Mouse (Mus musculus): ENCODE results near the gene Chit1. TPM values are rescaled to one million over a fixed set of nuclear protein-coding genes. Genes with fewer than 3 reads are reported as not detected.

Chit1 gene
- polyA plus RNA-seq (2015; fragmentation: Nextera tagmentation; extraction: Ambion mirVana) = 0.26 and 0.62 TPM in 2 replicates

GRCm38 (mm10) chr1:134110979-134111378 lies at the start of gene Chit1:
Gene Chit1, plus strand, starts transcription at chr1:134111242.

GRCm38 (mm10) chr1:134078802-134079476 lies 32.1 kb upstream of the Chit1 start, which contains the start of gene Btg2:
Gene Btg2, minus strand, starts transcription at chr1:134079120.

GRCm38 (mm10) chr1:134182025-134182424 lies 71.0 kb downstream of the Chit1 start, which contains the start of gene Chil1:
Gene Chil1, plus strand, starts transcription at chr1:134182176.

GRCm38 (mm10) chr1:134193126-134193525 lies 82.1 kb downstream of the Chit1 start, which contains the start of gene Mybph:
Gene Mybph, plus strand, starts transcription at chr1:134193448.

Other genes with a start within 250 kb of the Chit1 start
- 2.3 and 3.0 TPM in 2 replicates for gene Optc, start 203.2 kb upstream of the Chit1 start, polyA plus RNA-seq (2015; fragmentation: Nextera tagmentation; extraction: Ambion mirVana)
- gene Prelp, start 189.8 kb upstream of the Chit1 start, polyA plus RNA-seq (2015; fragmentation: Nextera tagmentation; extraction: Ambion mirVana) = 6.6 and 10.0 TPM in 2 replicates
- 15.7 and 28.9 TPM in 2 replicates for gene Fmod, start 74.0 kb upstream of the Chit1 start, polyA plus RNA-seq (2015; fragmentation: Nextera tagmentation; extraction: Ambion mirVana)
- 15.2 and 17.9 TPM in 2 replicates for gene Btg2, start 32.1 kb upstream of the Chit1 start, polyA plus RNA-seq (2015; fragmentation: Nextera tagmentation; extraction: Ambion mirVana)
- 2.7 and 3.4 TPM in 2 replicates for gene Chil1, start 70.9 kb downstream of the Chit1 start, polyA plus RNA-seq (2015; fragmentation: Nextera tagmentation; extraction: Ambion mirVana)
- gene Mybph, start 82.2 kb downstream of the Chit1 start, polyA plus RNA-seq (2015; fragmentation: Nextera tagmentation; extraction: Ambion mirVana) = 0.12 TPM in 1 of 2 replicates, not detected in the other
- gene Adora1, start 124.2 kb downstream of the Chit1 start, polyA plus RNA-seq (2015; fragmentation: Nextera tagmentation; extraction: Ambion mirVana) = 41.1 and 46.1 TPM in 2 replicates
- not detected in 2 replicates for gene Myog, start 178.7 kb downstream of the Chit1 start, polyA plus RNA-seq (2015; fragmentation: Nextera tagmentation; extraction: Ambion mirVana)
- 31.5 and 40.2 TPM in 2 replicates for gene Ppfia4, start 221.7 kb downstream of the Chit1 start, polyA plus RNA-seq (2015; fragmentation: Nextera tagmentation; extraction: Ambion mirVana)